Mouse (Mus musculus) liver, postnatal 0 days (tissue): ENCODE results near the gene Gpc6. TPM values are rescaled to one million over a fixed set of nuclear protein-coding genes. Genes with fewer than 3 reads are reported as not detected.

Experiments used
- ATAC-seq: fragments of 200-750 bp; cut with Nextera tagmentation; 2 replicates; pipeline ENCODE4 v1.8.0; 2017; ENCODE audit warnings: mild to moderate bottlenecking, moderate library complexity
- DNase-seq: peaks from one replicate; pipeline ENCODE4 v3.0.0-alpha.2; 2016
- H3K27ac ChIP-seq: fragments of 300-500 bp; sonication (generic); 2 replicates; pipeline ENCODE4 v1.5.1; 2014; ENCODE audit warnings: antibody characterized with exemption, moderate library complexity, mild to moderate bottlenecking, low read depth
- H3K27me3 ChIP-seq: fragments of 300-500 bp; sonication (generic); 2 replicates; pipeline ENCODE4 v1.6.1; 2014; ENCODE audit warnings: low read length, control low read depth, mixed read lengths; ENCODE audit not compliant: insufficient read depth
- H3K36me3 ChIP-seq: fragments of 300-500 bp; sonication (generic); replicated peaks from 2 replicates; pipeline ENCODE4 v1.6.1; 2014; ENCODE audit warnings: mild to moderate bottlenecking, control low read depth, low read length, moderate library complexity, mixed read lengths; ENCODE audit not compliant: insufficient read depth
- H3K4me1 ChIP-seq: fragments of 300-500 bp; sonication (generic); 2 replicates; pipeline ENCODE4 v1.6.1; 2014; ENCODE audit warnings: antibody characterized with exemption, mild to moderate bottlenecking, control low read depth; ENCODE audit not compliant: insufficient read depth
- H3K4me2 ChIP-seq: fragments of 300-500 bp; sonication (generic); 2 replicates; pipeline ENCODE4 v1.6.1; 2014; ENCODE audit warnings: low read depth, mild to moderate bottlenecking, low read length, moderate library complexity, mixed read lengths
- H3K4me3 ChIP-seq: fragments of 300-500 bp; sonication (generic); 2 replicates; pipeline ENCODE4 v1.5.1; 2014; ENCODE audit warnings: low read depth, low read length
- H3K9ac ChIP-seq: fragments of 300-500 bp; sonication (generic); replicated peaks from 2 replicates; pipeline ENCODE4 v1.6.1; 2014; ENCODE audit warnings: mild to moderate bottlenecking, moderate library complexity
- H3K9me3 ChIP-seq: fragments of 300-500 bp; sonication (generic); 2 replicates; pipeline ENCODE4 v1.6.1; 2016; ENCODE audit warnings: mild to moderate bottlenecking, control low read depth, low read length, mixed read lengths
- CTCF ChIP-seq: sonication (generic); IDR thresholded peaks from 2 replicates; pipeline ENCODE4 v1.5.1; 2016; ENCODE audit warnings: antibody characterized with exemption, low read depth
- EP300 ChIP-seq: IDR thresholded peaks from 2 replicates; pipeline ENCODE4 v1.6.1; 2016; ENCODE audit warnings: antibody characterized with exemption, low read depth, mild to moderate bottlenecking
- WGBS: fragments of 180-500 bp; shearing (Covaris S2); extraction: QIAGEN DNeasy Blood & Tissue Kit; methylation state at CpG from one replicate; pipeline ENCODE4 v1.1.7; 2014; ENCODE audit not compliant: insufficient replicate concordance; 5-methylcytosine and 5-hydroxymethylcytosine counted together
- polyA plus RNA-seq: library from polyadenylated mRNA; unstranded; fragments of >200 nt; fragmentation: Nextera tagmentation; extraction: Ambion mirVana; gene quantifications from 2 replicates; pipeline ENCODE4 v1.2.1, GENCODE M21; 2015

The Gpc6 gene
- polyA plus RNA-seq, 1 experiment from 2014 or later: 4.8 TPM

DNA sequence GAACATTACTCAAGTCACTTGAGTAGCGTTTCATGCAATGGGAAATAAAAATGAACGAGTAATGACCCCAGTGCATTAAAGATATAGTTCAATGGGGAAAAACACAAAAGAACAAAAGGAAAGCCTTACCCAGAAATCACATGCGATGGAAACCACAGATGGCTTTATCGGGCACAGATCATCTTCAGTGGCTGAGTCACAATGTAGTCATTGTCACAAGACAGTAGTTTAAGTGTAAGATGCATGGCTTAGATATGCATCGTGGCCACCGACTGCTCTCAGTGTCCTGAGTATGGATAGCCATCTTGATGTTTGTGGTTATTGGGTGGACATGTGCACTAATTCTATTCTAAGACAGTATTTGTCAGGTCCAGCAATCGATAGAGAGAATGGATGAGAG is 601.9 kb downstream of the Gpc6 start:
- H3K27me3 ChIP-seq: no peaks in the 10 kb centered on the region
- no peak for ATAC-seq
- no peak overlapping the region for H3K9ac ChIP-seq
- DNase-seq: no peak
- H3K4me3 ChIP-seq: no peak overlapping the region
- H3K9me3 ChIP-seq: no peaks in the 10 kb centered on the region
- 79% methylated on average over 7 of the region's 7 CpGs for WGBS
- H3K36me3 ChIP-seq: no peaks in the 10 kb centered on the region
- no peak overlapping the region for H3K4me2 ChIP-seq
- TF ChIP-seq EP300: no peak
- no peak for TF ChIP-seq CTCF
- no peak overlapping the region for H3K27ac ChIP-seq
- H3K4me1 ChIP-seq: no peaks in the 10 kb centered on the region

DNA sequence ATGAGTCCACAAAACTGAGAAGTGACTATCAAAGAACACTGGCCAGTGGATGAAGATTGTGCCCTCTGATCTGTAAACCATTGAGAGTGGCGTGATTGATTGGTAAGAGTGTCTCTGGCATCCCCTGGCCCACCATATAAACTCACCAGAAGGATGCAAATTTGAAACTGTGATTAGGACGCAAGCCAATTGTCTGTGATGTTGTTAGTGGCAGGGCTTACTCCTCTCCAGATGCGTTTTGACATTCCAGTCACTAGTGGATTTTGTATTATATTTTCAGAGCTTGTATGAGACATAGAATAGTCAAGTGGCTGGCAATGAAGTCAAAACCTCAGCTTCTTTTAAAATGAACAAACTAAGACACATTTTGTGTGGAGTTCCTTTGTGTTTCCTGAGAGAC is 604.3 kb downstream of the Gpc6 start:
- Histone ChIP-seq H3K27ac (no peak overlapping the region), H3K9ac (no peak overlapping the region), H3K27me3 (no peaks in the 10 kb centered on the region), H3K4me2 (no peak overlapping the region), H3K4me3 (no peak overlapping the region), H3K9me3 (no peaks in the 10 kb centered on the region), H3K36me3 (no peaks in the 10 kb centered on the region), H3K4me1 (no peaks in the 10 kb centered on the region)
- 75% methylated on average over 3 of the region's 3 CpGs for WGBS
- no peak for TF ChIP-seq CTCF
- no peak for TF ChIP-seq EP300
- ATAC-seq (no peak), DNase-seq (no peak)

DNA sequence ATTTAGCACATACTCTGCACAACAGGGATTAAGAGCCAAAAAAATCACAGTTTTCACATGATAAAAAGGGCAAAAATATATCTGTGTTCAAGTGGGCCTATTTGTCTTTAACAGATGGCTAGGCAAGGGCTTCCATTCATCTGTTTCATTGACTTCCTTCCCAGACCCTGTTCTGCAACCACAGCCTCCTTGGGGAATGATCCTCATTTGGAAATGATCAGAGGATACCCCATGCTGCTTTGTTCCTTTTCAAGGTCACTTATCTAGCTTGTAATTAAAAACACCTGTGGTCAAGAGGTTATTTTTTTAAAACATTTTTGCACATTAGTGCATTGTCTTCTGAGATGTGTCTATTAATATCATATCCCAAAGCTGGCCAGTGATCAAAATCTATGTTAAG is 627.7 kb downstream of the Gpc6 start:
- Histone ChIP-seq H3K9me3 (no peaks in the 10 kb centered on the region), H3K4me1 (no peaks in the 10 kb centered on the region), H3K4me3 (no peak overlapping the region), H3K27me3 (no peaks in the 10 kb centered on the region), H3K27ac (no peak overlapping the region), H3K4me2 (no peak overlapping the region), H3K9ac (no peak overlapping the region), H3K36me3 (no peaks in the 10 kb centered on the region)
- DNase-seq (no peak), ATAC-seq (no peak)
- TF ChIP-seq EP300: no peak
- TF ChIP-seq CTCF: no peak

DNA sequence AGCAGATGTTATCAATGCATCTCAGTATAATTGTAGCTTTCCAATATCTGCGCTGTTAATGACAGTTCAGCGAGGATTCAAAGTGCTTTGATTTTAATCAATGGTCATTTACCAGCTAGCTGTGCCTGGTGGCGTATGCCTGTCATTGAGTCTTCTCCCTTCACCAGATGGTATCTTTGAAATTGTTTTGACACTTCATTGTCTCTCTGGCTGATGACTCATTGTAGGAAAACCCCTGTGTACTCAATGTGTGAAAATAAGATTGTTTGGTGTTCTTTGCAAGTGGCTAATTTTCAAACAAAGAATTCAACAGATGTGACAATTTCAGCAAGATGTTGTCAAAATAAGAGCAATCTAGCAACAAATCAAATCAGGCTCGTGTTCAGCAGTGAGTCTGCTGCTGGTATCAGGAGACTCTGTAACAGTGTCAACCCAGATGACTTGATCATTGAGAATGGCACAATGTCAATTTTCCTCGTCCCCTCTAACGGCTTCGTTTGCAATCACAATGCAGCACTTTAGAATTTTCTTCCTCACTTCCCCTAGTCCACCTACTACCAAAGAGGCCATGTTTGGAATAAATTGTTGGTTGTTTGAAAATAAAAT is 631.7 kb downstream of the Gpc6 start:
- H3K4me2 ChIP-seq: no peak overlapping the region
- no peak for ATAC-seq

DNA sequence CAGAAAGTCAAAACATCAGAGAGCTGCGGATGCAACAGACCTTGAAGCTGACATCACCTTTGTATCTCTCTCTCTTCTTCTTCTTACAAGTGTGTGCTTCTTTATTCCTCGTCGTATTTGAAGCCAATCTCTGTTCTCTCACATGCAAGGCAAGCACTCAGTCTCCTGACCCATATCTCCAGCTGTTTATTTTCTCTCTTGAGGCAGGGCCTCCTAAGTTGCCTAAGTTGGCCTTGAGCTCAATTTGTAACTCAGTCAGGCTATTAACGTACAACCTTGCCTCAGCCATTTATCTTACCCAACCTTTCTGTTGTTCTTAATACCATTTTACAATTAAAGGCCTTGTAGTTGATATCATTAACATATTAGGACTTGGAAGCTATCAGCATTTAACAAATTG is 637.0 kb downstream of the Gpc6 start:
- no peak for TF ChIP-seq CTCF
- TF ChIP-seq EP300: no peak
- Histone ChIP-seq H3K9ac (no peak overlapping the region), H3K36me3 (no peaks in the 10 kb centered on the region), H3K4me2 (no peak overlapping the region), H3K4me3 (no peak overlapping the region), H3K27ac (no peak overlapping the region), H3K9me3 (no peaks in the 10 kb centered on the region), H3K27me3 (no peaks in the 10 kb centered on the region), H3K4me1 (no peaks in the 10 kb centered on the region)
- WGBS: 79% methylated on average over 4 of the region's 4 CpGs
- ATAC-seq (no peak), DNase-seq (no peak)

More for the DNA sequence above, 631.7 kb downstream of the Gpc6 start:
- H3K27ac ChIP-seq: no peak overlapping the region
- TF ChIP-seq CTCF (no peak), EP300 (no peak)
- H3K4me3 ChIP-seq: no peak overlapping the region
- no peaks in the 10 kb centered on the region for H3K36me3 ChIP-seq
- H3K27me3 ChIP-seq: no peaks in the 10 kb centered on the region
- WGBS: 68% methylated on average over 7 of the region's 7 CpGs
- H3K9ac ChIP-seq: no peak overlapping the region
- no peaks in the 10 kb centered on the region for H3K4me1 ChIP-seq
- H3K9me3 ChIP-seq: no peaks in the 10 kb centered on the region
- no peak for DNase-seq

DNA sequence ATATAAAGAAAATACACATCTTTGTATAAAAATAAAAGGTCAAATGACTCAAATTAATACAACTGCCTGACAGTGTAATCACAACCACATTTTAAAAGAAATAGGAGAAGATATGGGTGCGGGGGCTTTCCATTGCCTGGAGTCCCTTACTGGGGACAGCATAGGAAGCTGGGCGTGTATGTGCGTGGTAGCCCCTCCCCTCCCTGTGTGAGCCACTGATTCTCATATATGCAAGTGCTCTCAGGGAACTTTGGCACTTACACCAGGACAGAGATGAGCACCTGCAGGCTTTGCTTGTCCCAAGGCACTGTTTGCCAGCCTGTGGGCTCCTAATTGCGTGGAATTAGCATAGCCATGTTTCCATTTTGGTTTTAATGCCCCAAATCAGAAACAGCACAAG is 644.2 kb downstream of the Gpc6 start:
- DNase-seq (no peak), ATAC-seq (no peak)
- no peak overlapping the region for H3K4me2 ChIP-seq
- no peaks in the 10 kb centered on the region for H3K4me1 ChIP-seq
- no peak overlapping the region for H3K4me3 ChIP-seq
- H3K9ac ChIP-seq: no peak overlapping the region
- H3K9me3 ChIP-seq: no peaks in the 10 kb centered on the region
- WGBS: 77% methylated on average over 4 of the region's 4 CpGs
- TF ChIP-seq EP300: no peak
- no peak for TF ChIP-seq CTCF
- H3K27ac ChIP-seq: no peak overlapping the region
- no peaks in the 10 kb centered on the region for H3K36me3 ChIP-seq
- H3K27me3 ChIP-seq: no peaks in the 10 kb centered on the region

DNA sequence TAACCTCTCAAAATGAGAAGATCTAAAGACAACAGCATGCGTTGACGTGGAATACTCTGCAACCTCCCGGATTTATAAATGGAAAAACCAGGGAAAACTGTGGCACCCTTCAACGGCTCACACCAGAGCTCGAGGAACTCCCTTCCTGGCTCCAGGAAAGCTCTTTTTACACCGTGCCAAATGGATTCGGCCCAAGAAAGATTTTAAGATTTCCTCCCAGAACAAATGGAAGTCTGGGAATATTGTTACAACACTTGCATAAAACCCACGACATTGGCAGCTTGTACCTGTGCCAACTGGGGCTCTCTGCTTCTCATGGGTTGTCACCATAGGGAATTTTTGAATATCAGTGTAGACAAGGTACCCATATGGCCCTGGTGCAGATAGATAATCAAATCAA is 647.1 kb downstream of the Gpc6 start:
- DNase-seq (no peak), ATAC-seq (no peak)
- H3K27ac ChIP-seq: no peak overlapping the region
- H3K27me3 ChIP-seq: no peaks in the 10 kb centered on the region
- H3K4me2 ChIP-seq: no peak overlapping the region
- 76% methylated on average over 8 of the region's 8 CpGs for WGBS
- TF ChIP-seq EP300 (no peak), CTCF (no peak)
- H3K9me3 ChIP-seq: no peaks in the 10 kb centered on the region
- H3K4me1 ChIP-seq: no peaks in the 10 kb centered on the region
- no peak overlapping the region for H3K9ac ChIP-seq
- no peaks in the 10 kb centered on the region for H3K36me3 ChIP-seq
- no peak overlapping the region for H3K4me3 ChIP-seq
